Mouse (Mus musculus) spleen, adult 2 months (tissue): Measurements from ENCODE around the gene Cpd.

Source experiments
- CTCF ChIP-seq: fragments of 200-500 bp; IDR thresholded peaks from 2 replicates; pipeline ENCODE4 v1.5.1; 2011; ENCODE audit warnings: mild to moderate bottlenecking, inconsistent platforms; ENCODE audit not compliant: insufficient read depth, insufficient read length, insufficient replicate concordance; ENCODE audit errors: extremely low read depth
- POLR2A ChIP-seq: fragments of 200-500 bp; IDR thresholded peaks from 2 replicates; pipeline ENCODE4 v1.6.1; 2011; ENCODE audit warnings: low read depth, low read length, inconsistent platforms

DNA sequence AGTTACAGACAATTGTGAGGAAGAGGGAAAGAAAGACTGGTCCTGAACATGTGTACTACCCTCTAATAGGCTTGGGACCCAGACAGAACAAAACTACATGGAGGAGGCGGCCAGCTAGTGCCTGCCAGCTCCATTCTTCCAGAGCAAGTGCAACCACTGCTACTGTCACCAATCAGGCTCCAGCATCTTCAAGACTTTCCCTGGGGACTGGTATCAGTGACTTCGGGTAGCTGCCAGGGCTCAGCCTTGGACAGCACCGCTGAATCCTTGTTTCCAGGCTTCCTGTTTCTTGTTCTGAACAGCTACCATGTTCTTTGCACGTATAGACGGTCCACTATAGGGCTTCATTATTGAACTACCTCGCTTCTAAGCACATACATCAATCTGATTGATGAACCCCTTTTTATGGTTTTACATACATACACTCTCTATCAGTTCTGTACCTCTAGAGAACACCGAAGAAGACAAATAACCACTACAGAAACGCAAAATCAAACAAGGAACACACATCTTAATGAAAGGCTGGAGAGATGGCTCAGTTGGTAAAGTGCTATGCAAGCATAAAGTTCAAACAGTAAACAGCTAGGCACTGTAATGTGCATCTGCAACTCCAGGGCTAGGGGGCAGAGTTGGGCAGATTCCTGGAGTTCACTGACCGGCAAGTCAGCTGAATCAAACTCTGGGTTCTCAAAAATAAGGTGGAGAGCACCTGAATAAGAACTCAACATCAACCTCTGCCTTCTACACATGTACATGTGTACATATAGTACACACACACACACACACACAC is 35.9 kb downstream of the Cpd start:
- TF ChIP-seq POLR2A: no peak
- no peak for TF ChIP-seq CTCF
